Mouse (Mus musculus) CH12.LX (cell line): Measurements from ENCODE around the gene Fnbp1.

Experiments
- CTCF ChIP-seq, 2 experiments: IDR thresholded peaks in 1 of 2; conservative IDR thresholded peaks in 1 of 2; 2 replicates each; pipeline ENCODE4 v1.5.1; 2011 to 2012; ENCODE audit warnings: low read depth in 2 of 2, low read length in 2 of 2, improper control_type of control experiment in 1 of 2, inconsistent platforms in 1 of 2, mild to moderate bottlenecking in 1 of 2, moderate library complexity in 1 of 2
- ELF1 ChIP-seq: IDR thresholded peaks from 2 replicates; pipeline ENCODE4 v1.6.1; 2014; ENCODE audit warnings: low read depth, mild to moderate bottlenecking, inconsistent platforms, low read length, improper control_type of control experiment
- ETS1 ChIP-seq: conservative IDR thresholded peaks from 2 replicates; pipeline ENCODE4 v1.6.1; 2012; ENCODE audit warnings: low read depth, mild to moderate bottlenecking, inconsistent platforms, low read length, improper control_type of control experiment, moderate library complexity
- HCFC1 ChIP-seq: IDR thresholded peaks from 2 replicates; pipeline ENCODE4 v1.6.1; 2012; ENCODE audit warnings: low read depth, mild to moderate bottlenecking, inconsistent platforms, low read length, improper control_type of control experiment
- POLR2A ChIP-seq: IDR thresholded peaks from 2 replicates; pipeline ENCODE4 v1.6.1; 2011; ENCODE audit warnings: low read depth, mild to moderate bottlenecking, improper control_type of control experiment, low read length
- POLR2AphosphoS2 ChIP-seq: IDR thresholded peaks from 2 replicates; pipeline ENCODE4 v1.6.1; 2011; ENCODE audit warnings: low read depth, low read length, improper control_type of control experiment
- TBP ChIP-seq: conservative IDR thresholded peaks from 2 replicates; pipeline ENCODE4 v1.6.1; 2011; ENCODE audit warnings: low read depth, low read length, improper control_type of control experiment
- UBTF ChIP-seq: IDR thresholded peaks from 2 replicates; pipeline ENCODE4 v1.6.1; 2012; ENCODE audit warnings: low read depth, mild to moderate bottlenecking, inconsistent platforms, low read length, improper control_type of control experiment, moderate library complexity
- USF1 ChIP-seq: IDR thresholded peaks from 2 replicates; pipeline ENCODE4 v1.6.1; 2014; ENCODE audit warnings: low read depth, mild to moderate bottlenecking, inconsistent platforms, low read length, improper control_type of control experiment
- ZC3H11A ChIP-seq: IDR thresholded peaks from 2 replicates; pipeline ENCODE4 v1.6.1; 2012; ENCODE audit warnings: low read depth, mild to moderate bottlenecking, inconsistent platforms, low read length, improper control_type of control experiment
- ZKSCAN1 ChIP-seq: IDR thresholded peaks from 2 replicates; pipeline ENCODE4 v1.6.1; 2012; ENCODE audit warnings: low read depth, inconsistent platforms, low read length, improper control_type of control experiment, borderline replicate concordance
- ZMIZ1 ChIP-seq: IDR thresholded peaks from 2 replicates; pipeline ENCODE4 v1.6.1; 2012; ENCODE audit warnings: low read depth, mild to moderate bottlenecking, inconsistent platforms, low read length, improper control_type of control experiment

- TF ChIP-seq HCFC1 (no peak), ZMIZ1 (no peak), POLR2AphosphoS2 (no peak), TBP (no peak), USF1 (no peak), POLR2A (no peak), CTCF (conservative IDR thresholded peaks at IDR 0.05 in 1 of 2, IDR thresholded peaks at IDR 0.05 in 1 of 2; ENCODE audit: low read depth in 2 of 2, low read length in 2 of 2) (no peak), ZKSCAN1 (no peak), UBTF (no peak), ETS1 (no peak), ZC3H11A (no peak), ELF1 (no peak)
Observed at GRCm38 (mm10) chr2:31007208-31007607, 134.6 kb downstream of the Fnbp1 start.
